Mouse (Mus musculus): ENCODE results near the gene Id2. TPM values are rescaled to one million over a fixed set of nuclear protein-coding genes. Genes with fewer than 3 reads are reported as not detected.

Id2 gene
- total RNA-seq (2023; ENCODE audit: inconsistent age), result 13.1 to 16.5 TPM (median 14.0 TPM) in 4 replicates

GRCm38 (mm10) chr12:25097052-25097209 is at the start of gene Id2:
Gene Id2, minus strand, starts transcription at chr12:25097140.

Other genes with a start within 250 kb of the Id2 start
- gene Kidins220, start 122.2 kb downstream of the Id2 start, total RNA-seq (2023; ENCODE audit: inconsistent age), result 73.5 to 81.8 TPM (median 78.1 TPM) in 4 replicates